Mouse (Mus musculus) MEL-GATA-1-ER (cell line): ENCODE measurements around the gene Copg1.

Source experiments
- DNase-seq: peaks from one replicate; pipeline ENCODE4 v3.0.0-alpha.2; 2012; ENCODE audit warnings: low read depth; ENCODE audit errors: extremely low read depth

Copg1 gene

GRCm38 (mm10) chr6:87887594-87888233 lies at the start of gene Copg1:
TSS of gene Copg1 (plus strand) at chr6:87887814.
- peak; percentile 93 for DNase-seq

- peak; percentile 95 for DNase-seq
Observed at GRCm38 (mm10) chr6:87838551-87839197, 48.9 kb upstream of the Copg1 start, which contains the start of gene Isy1. TSS of gene Isy1 (minus strand) at chr6:87838798.

GRCm38 (mm10) chr6:87839797-87840341 lies 47.7 kb upstream of the Copg1 start:
- no peak for DNase-seq

GRCm38 (mm10) chr6:87841635-87842034 lies 46.0 kb upstream of the Copg1 start:
- no peak for DNase-seq

- no peak for DNase-seq
Observed at GRCm38 (mm10) chr6:87842254-87842653, 45.4 kb upstream of the Copg1 start.

- DNase-seq, result no peak
Observed at GRCm38 (mm10) chr6:87845031-87845695, 42.5 kb upstream of the Copg1 start.

- DNase-seq, result no peak
Observed at GRCm38 (mm10) chr6:87846813-87847212, 40.8 kb upstream of the Copg1 start.

GRCm38 (mm10) chr6:87849780-87850154 lies 37.8 kb upstream of the Copg1 start:
- DNase-seq, result peak; percentile 65

GRCm38 (mm10) chr6:87850155-87850899 lies 37.3 kb upstream of the Copg1 start:
- no peak for DNase-seq

- DNase-seq, result peak; percentile 83
Observed at GRCm38 (mm10) chr6:87850900-87851614, 36.6 kb upstream of the Copg1 start, which contains the start of gene Cnbp. TSS of gene Cnbp (minus strand) at chr6:87851106.

- no peak for DNase-seq
Observed at GRCm38 (mm10) chr6:87851871-87852270, 35.7 kb upstream of the Copg1 start.

- no peak for DNase-seq
Observed at GRCm38 (mm10) chr6:87853446-87853845, 34.2 kb upstream of the Copg1 start.

- no peak for DNase-seq
Observed at GRCm38 (mm10) chr6:87857071-87857470, 30.5 kb upstream of the Copg1 start.

GRCm38 (mm10) chr6:87866211-87866610 lies 21.4 kb upstream of the Copg1 start:
- DNase-seq, result no peak

GRCm38 (mm10) chr6:87867256-87867655 lies 20.4 kb upstream of the Copg1 start:
- peak; percentile 59 for DNase-seq

- DNase-seq, result no peak
Observed at GRCm38 (mm10) chr6:87868871-87869506, 18.6 kb upstream of the Copg1 start.

- DNase-seq, result no peak
Observed at GRCm38 (mm10) chr6:87870440-87870839, 17.2 kb upstream of the Copg1 start.

GRCm38 (mm10) chr6:87871240-87871639 lies 16.4 kb upstream of the Copg1 start:
- no peak for DNase-seq

GRCm38 (mm10) chr6:87873104-87873503 lies 14.5 kb upstream of the Copg1 start:
- DNase-seq, result no peak

GRCm38 (mm10) chr6:87873963-87874362 lies 13.7 kb upstream of the Copg1 start:
- DNase-seq, result no peak
